Mouse (Mus musculus): ENCODE data around the gene Ppp5c. TPM values are rescaled to one million over a fixed set of nuclear protein-coding genes. Genes with fewer than 3 reads are reported as not detected.

The Ppp5c gene
- polyA plus RNA-seq, 1 experiment from 2014 or later, result 112 TPM

- WGBS, result 81% methylated on average over 4 of the region's 4 CpGs
- Histone ChIP-seq H3K4me2 (ENCODE audit: low read length) (0 out of 2 replicates have a peak overlapping the region, but pooled peaks have one; percentile 59), H3K4me1 (ENCODE audit: control insufficient read depth, insufficient read depth, low read length) (peaks cover 9% of the 10 kb centered on the region), H3K9me3 (ENCODE audit: control insufficient read depth, low read length) (no peaks in the 10 kb centered on the region), H3K36me3 (ENCODE audit: control insufficient read depth, insufficient read depth, low read length) (peaks cover 37% of the 10 kb centered on the region), H3K9ac (replicated peaks; ENCODE audit: low read length) (no peak overlapping the region; the same call in 1 of the 2 replicates), H3K27ac (replicated peaks; ENCODE audit: low read depth, low read length) (no peak overlapping the region), H3K27me3 (ENCODE audit: control insufficient read depth, insufficient read depth, low read length) (no peaks in the 10 kb centered on the region), H3K4me3 (replicated peaks; ENCODE audit: low read depth, low read length) (no peak overlapping the region)
- DNase-seq (no peak), ATAC-seq (ENCODE audit: low FRiP score, low TSS enrichment) (no peak)
Observed at GRCm38 (mm10) chr7:17025505-17025894, 2.2 kb downstream of the Ppp5c start.

DNA sequence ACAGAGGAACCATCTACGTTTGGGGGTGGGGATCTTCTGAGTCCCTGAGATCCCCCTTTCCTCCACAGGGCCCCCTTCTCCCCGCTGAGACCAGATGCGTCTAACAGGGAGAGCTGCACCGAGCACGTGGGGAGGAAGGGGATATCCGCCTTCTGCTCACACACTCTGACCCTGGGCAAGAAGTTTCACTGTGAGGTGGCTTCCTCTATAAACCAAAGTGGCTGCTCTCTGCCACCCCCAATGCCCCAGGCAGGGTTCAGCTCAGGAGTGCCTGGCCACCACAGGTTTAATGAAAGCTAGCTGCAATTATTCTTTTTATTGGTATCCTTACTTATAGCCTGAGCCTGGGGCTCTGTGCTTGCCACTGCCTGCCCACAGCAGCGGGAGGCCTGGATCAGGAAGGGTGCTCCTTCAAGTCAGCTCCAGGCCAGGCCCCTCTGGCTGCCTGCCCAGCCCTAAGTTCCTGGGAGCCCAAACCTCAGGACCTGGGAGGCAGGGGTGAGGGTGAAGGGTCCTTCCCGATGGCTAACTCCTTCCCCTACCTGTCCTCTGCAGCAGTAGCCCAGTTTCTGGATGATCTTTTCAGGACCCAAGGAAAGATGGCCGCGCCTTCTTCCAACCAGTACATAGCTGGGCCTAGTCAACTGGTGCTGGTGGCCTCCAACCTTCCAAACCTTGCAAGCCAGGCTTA, 2.8 kb downstream of the Ppp5c start:
- Histone ChIP-seq H3K4me2 (ENCODE audit: low read length) (no peak overlapping the region), H3K9me3 (ENCODE audit: control insufficient read depth, low read length) (no peaks in the 10 kb centered on the region), H3K27ac (replicated peaks; ENCODE audit: low read depth, low read length) (no peak overlapping the region), H3K4me1 (ENCODE audit: control insufficient read depth, insufficient read depth, low read length) (peaks cover 9% of the 10 kb centered on the region), H3K9ac (replicated peaks; ENCODE audit: low read length) (no peak overlapping the region), H3K4me3 (replicated peaks; ENCODE audit: low read depth, low read length) (no peak overlapping the region), H3K36me3 (ENCODE audit: control insufficient read depth, insufficient read depth, low read length) (peaks cover 43% of the 10 kb centered on the region), H3K27me3 (ENCODE audit: control insufficient read depth, insufficient read depth, low read length) (no peaks in the 10 kb centered on the region)
- WGBS, result 92% methylated on average over 10 of the region's 10 CpGs
- no peak for ATAC-seq (ENCODE audit: low FRiP score, low TSS enrichment)
- no peak for DNase-seq

- Histone ChIP-seq H3K9ac (replicated peaks; ENCODE audit: low read length) (no peak overlapping the region), H3K4me3 (replicated peaks; ENCODE audit: low read depth, low read length) (no peak overlapping the region), H3K27ac (replicated peaks; ENCODE audit: low read depth, low read length) (no peak overlapping the region), H3K27me3 (ENCODE audit: control insufficient read depth, insufficient read depth, low read length) (no peaks in the 10 kb centered on the region), H3K9me3 (ENCODE audit: control insufficient read depth, low read length) (no peaks in the 10 kb centered on the region), H3K4me2 (ENCODE audit: low read length) (no peak overlapping the region), H3K4me1 (ENCODE audit: control insufficient read depth, insufficient read depth, low read length) (peaks cover 9% of the 10 kb centered on the region), H3K36me3 (ENCODE audit: control insufficient read depth, insufficient read depth, low read length) (peaks cover 51% of the 10 kb centered on the region)
- ATAC-seq (ENCODE audit: low FRiP score, low TSS enrichment) (no peak), DNase-seq (no peak)
- WGBS, result 90% methylated on average over 6 of the region's 6 CpGs
Observed at GRCm38 (mm10) chr7:17024141-17024540, 3.6 kb downstream of the Ppp5c start.

DNA sequence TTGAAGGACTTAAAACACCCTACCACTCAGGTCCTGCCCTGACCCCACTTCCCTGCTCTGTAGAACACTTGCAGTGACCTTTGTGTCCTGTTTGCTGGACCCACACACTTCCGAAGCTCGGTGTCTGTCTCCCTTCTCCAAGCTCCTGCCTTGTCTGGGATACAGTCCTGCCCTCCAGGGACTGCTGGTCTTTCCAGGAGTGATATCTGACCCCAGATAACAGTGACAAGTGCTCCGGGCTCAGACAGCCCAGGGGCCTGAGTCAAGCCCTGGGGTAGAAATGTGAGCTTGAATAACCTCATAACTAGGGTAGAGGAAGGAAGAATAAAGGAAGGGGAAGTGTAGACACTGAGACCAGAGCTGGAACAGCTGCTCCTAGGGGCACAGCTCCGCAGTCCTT, 4.0 kb downstream of the Ppp5c start:
- ATAC-seq (ENCODE audit: low FRiP score, low TSS enrichment) (no peak), DNase-seq (no peak)
- Histone ChIP-seq H3K9me3 (ENCODE audit: control insufficient read depth, low read length) (no peaks in the 10 kb centered on the region), H3K4me2 (ENCODE audit: low read length) (no peak overlapping the region), H3K27ac (replicated peaks; ENCODE audit: low read depth, low read length) (no peak overlapping the region), H3K27me3 (ENCODE audit: control insufficient read depth, insufficient read depth, low read length) (no peaks in the 10 kb centered on the region), H3K4me1 (ENCODE audit: control insufficient read depth, insufficient read depth, low read length) (peaks cover 9% of the 10 kb centered on the region), H3K9ac (replicated peaks; ENCODE audit: low read length) (no peak overlapping the region), H3K36me3 (ENCODE audit: control insufficient read depth, insufficient read depth, low read length) (peaks cover 55% of the 10 kb centered on the region), H3K4me3 (replicated peaks; ENCODE audit: low read depth, low read length) (no peak overlapping the region)
- 93% methylated on average over 4 of the region's 4 CpGs for WGBS

DNA sequence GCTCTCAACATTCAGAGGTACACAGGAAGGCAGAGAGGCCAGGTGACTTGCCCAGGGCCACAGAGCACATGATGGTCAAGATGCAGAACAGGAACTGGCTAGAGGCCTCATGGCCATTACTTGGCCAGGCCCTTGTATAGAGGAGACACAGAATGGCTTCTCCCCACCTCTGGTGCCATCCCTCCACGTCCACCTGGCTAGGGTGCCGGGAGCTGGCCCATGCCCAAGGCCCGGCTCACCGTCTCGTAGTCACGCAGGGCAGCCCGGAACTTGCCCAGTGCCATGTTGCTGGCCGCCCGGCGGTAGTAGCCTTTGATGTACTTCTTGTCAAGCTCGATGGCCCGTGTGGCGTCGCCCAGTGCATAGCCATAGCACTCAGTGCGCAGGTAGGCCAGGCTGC, 5.5 kb downstream of the Ppp5c start:
- Histone ChIP-seq H3K27me3 (ENCODE audit: control insufficient read depth, insufficient read depth, low read length) (no peaks in the 10 kb centered on the region), H3K36me3 (ENCODE audit: control insufficient read depth, insufficient read depth, low read length) (peaks cover 64% of the 10 kb centered on the region), H3K4me1 (ENCODE audit: control insufficient read depth, insufficient read depth, low read length) (peaks cover 9% of the 10 kb centered on the region), H3K9ac (replicated peaks; ENCODE audit: low read length) (no peak overlapping the region), H3K27ac (replicated peaks; ENCODE audit: low read depth, low read length) (no peak overlapping the region), H3K9me3 (ENCODE audit: control insufficient read depth, low read length) (no peaks in the 10 kb centered on the region), H3K4me3 (replicated peaks; ENCODE audit: low read depth, low read length) (no peak overlapping the region), H3K4me2 (ENCODE audit: low read length) (no peak overlapping the region)
- WGBS, result 97% methylated on average over 15 of the region's 15 CpGs
- no peak for DNase-seq
- no peak for ATAC-seq (ENCODE audit: low FRiP score, low TSS enrichment)

GRCm38 (mm10) chr7:17019426-17020166, 8.1 kb downstream of the Ppp5c start:
- H3K36me3 ChIP-seq (ENCODE audit: control insufficient read depth, insufficient read depth, low read length), result peaks cover 85% of the 10 kb centered on the region
- H3K27ac ChIP-seq (replicated peaks; ENCODE audit: low read depth, low read length), result no peak overlapping the region
- no peak overlapping the region for H3K9ac ChIP-seq (replicated peaks; ENCODE audit: low read length)

GRCm38 (mm10) chr7:17017921-17018320, 9.8 kb downstream of the Ppp5c start:
- Histone ChIP-seq H3K27ac (replicated peaks; ENCODE audit: low read depth, low read length) (no peak overlapping the region), H3K36me3 (ENCODE audit: control insufficient read depth, insufficient read depth, low read length) (peaks cover 89% of the 10 kb centered on the region), H3K9ac (replicated peaks; ENCODE audit: low read length) (no peak overlapping the region), H3K4me2 (ENCODE audit: low read length) (no peak overlapping the region), H3K4me3 (replicated peaks; ENCODE audit: low read depth, low read length) (no peak overlapping the region), H3K27me3 (ENCODE audit: control insufficient read depth, insufficient read depth, low read length) (no peaks in the 10 kb centered on the region), H3K4me1 (ENCODE audit: control insufficient read depth, insufficient read depth, low read length) (no peaks in the 10 kb centered on the region), H3K9me3 (ENCODE audit: control insufficient read depth, low read length) (no peaks in the 10 kb centered on the region)
- WGBS, result 99% methylated on average over 2 of the region's 2 CpGs
- ATAC-seq (ENCODE audit: low FRiP score, low TSS enrichment), result no peak
- no peak for DNase-seq

More at GRCm38 (mm10) chr7:17019426-17020166, 8.1 kb downstream of the Ppp5c start:
- Histone ChIP-seq H3K4me1 (ENCODE audit: control insufficient read depth, insufficient read depth, low read length) (no peaks in the 10 kb centered on the region), H3K9me3 (ENCODE audit: control insufficient read depth, low read length) (no peaks in the 10 kb centered on the region), H3K4me3 (replicated peaks; ENCODE audit: low read depth, low read length) (no peak overlapping the region), H3K27me3 (ENCODE audit: control insufficient read depth, insufficient read depth, low read length) (no peaks in the 10 kb centered on the region), H3K4me2 (ENCODE audit: low read length) (no peak overlapping the region)
- DNase-seq (no peak), ATAC-seq (ENCODE audit: low FRiP score, low TSS enrichment) (no peak)
- 93% methylated on average over 7 of the region's 7 CpGs for WGBS

- 84% methylated on average over 1 of the region's 1 CpGs for WGBS
- no peaks in the 10 kb centered on the region for H3K9me3 ChIP-seq (ENCODE audit: control insufficient read depth, low read length)
- H3K36me3 ChIP-seq (ENCODE audit: control insufficient read depth, insufficient read depth, low read length), result peaks cover 89% of the 10 kb centered on the region
- peak; percentile 60 for DNase-seq
- no peak overlapping the region for H3K4me2 ChIP-seq (ENCODE audit: low read length)
- no peaks in the 10 kb centered on the region for H3K4me1 ChIP-seq (ENCODE audit: control insufficient read depth, insufficient read depth, low read length)
- H3K27ac ChIP-seq (replicated peaks; ENCODE audit: low read depth, low read length), result no peak overlapping the region
- peak; percentile 49; the same call in 1 of the 2 replicates for ATAC-seq (ENCODE audit: low FRiP score, low TSS enrichment)
- no peak overlapping the region for H3K9ac ChIP-seq (replicated peaks; ENCODE audit: low read length)
- H3K27me3 ChIP-seq (ENCODE audit: control insufficient read depth, insufficient read depth, low read length), result no peaks in the 10 kb centered on the region
- H3K4me3 ChIP-seq (replicated peaks; ENCODE audit: low read depth, low read length), result no peak overlapping the region
Observed at GRCm38 (mm10) chr7:17017036-17017435, 10.7 kb downstream of the Ppp5c start.

DNA sequence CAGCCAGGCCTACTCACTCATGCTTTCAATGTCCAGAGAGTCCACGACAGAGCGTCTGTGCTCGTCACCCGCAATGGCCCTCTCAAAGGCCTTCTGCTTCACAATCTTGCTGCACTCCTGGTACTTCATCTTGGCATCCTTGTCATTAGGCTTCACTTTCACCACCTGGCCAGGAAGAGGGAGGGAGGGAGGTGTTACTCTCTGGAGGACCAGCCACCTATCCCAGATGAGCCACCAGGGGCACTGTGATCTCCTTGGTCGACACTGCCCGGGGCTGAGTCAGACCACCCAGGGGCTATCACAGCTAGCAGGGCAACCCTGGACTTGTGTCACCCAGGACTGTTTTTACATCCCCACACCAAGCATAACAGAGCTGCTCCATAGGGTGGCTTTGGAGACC, 12.3 kb downstream of the Ppp5c start:
- H3K27ac ChIP-seq (replicated peaks; ENCODE audit: low read depth, low read length), result no peak overlapping the region
- WGBS, result 81% methylated on average over 6 of the region's 6 CpGs
- H3K4me2 ChIP-seq (ENCODE audit: low read length), result no peak overlapping the region
- no peak overlapping the region for H3K9ac ChIP-seq (replicated peaks; ENCODE audit: low read length)
- no peak overlapping the region for H3K4me3 ChIP-seq (replicated peaks; ENCODE audit: low read depth, low read length)
- H3K27me3 ChIP-seq (ENCODE audit: control insufficient read depth, insufficient read depth, low read length), result no peaks in the 10 kb centered on the region
- H3K4me1 ChIP-seq (ENCODE audit: control insufficient read depth, insufficient read depth, low read length), result no peaks in the 10 kb centered on the region
- no peaks in the 10 kb centered on the region for H3K9me3 ChIP-seq (ENCODE audit: control insufficient read depth, low read length)
- ATAC-seq (ENCODE audit: low FRiP score, low TSS enrichment) (no peak), DNase-seq (no peak)
- H3K36me3 ChIP-seq (ENCODE audit: control insufficient read depth, insufficient read depth, low read length), result peaks cover 89% of the 10 kb centered on the region

Measured in midbrain, embryonic 14.5 days (tissue).